Mouse (Mus musculus) intestine, embryonic 15.5 days (tissue): ENCODE results near the gene Ccdc6. TPM values are rescaled to one million over a fixed set of nuclear protein-coding genes. Genes with fewer than 3 reads are reported as not detected.

Source experiments
- ATAC-seq: fragments of 200-750 bp; cut with Nextera tagmentation; 2 replicates; pipeline ENCODE4 v1.8.0; 2017; ENCODE audit warnings: moderate TSS enrichment, moderate library complexity
- H3K27ac ChIP-seq: fragments of 300-500 bp; sonication (generic); 2 replicates; pipeline ENCODE4 v1.5.1; 2015; ENCODE audit warnings: mild to moderate bottlenecking, inconsistent platforms
- H3K27me3 ChIP-seq: fragments of 300-500 bp; sonication (generic); replicated peaks from 2 replicates; pipeline ENCODE4 v1.6.1; 2015; ENCODE audit warnings: inconsistent platforms
- H3K36me3 ChIP-seq: fragments of 300-500 bp; sonication (generic); 2 replicates; pipeline ENCODE4 v1.6.1; 2015; ENCODE audit warnings: inconsistent platforms
- H3K4me1 ChIP-seq: fragments of 300-500 bp; sonication (generic); replicated peaks from 2 replicates; pipeline ENCODE4 v1.6.1; 2015; ENCODE audit warnings: inconsistent platforms
- H3K4me2 ChIP-seq: fragments of 300-500 bp; sonication (generic); replicated peaks from 2 replicates; pipeline ENCODE4 v1.6.1; 2015; ENCODE audit warnings: mild to moderate bottlenecking, inconsistent platforms
- H3K4me3 ChIP-seq: fragments of 300-500 bp; sonication (generic); replicated peaks from 2 replicates; pipeline ENCODE4 v1.5.1; 2015; ENCODE audit warnings: inconsistent platforms
- H3K9ac ChIP-seq: fragments of 300-500 bp; sonication (generic); 2 replicates; pipeline ENCODE4 v1.6.1; 2015; ENCODE audit warnings: inconsistent platforms
- H3K9me3 ChIP-seq: fragments of 300-500 bp; sonication (generic); 2 replicates; pipeline ENCODE4 v1.6.1; 2016; ENCODE audit warnings: inconsistent platforms
- WGBS: fragments of 180-500 bp; shearing (Covaris S2); methylation state at CpG from one replicate; pipeline ENCODE4 v1.1.7; 2015; 5-methylcytosine and 5-hydroxymethylcytosine counted together
- polyA plus RNA-seq: library from polyadenylated mRNA; unstranded; fragments of >200 nt; fragmentation: Nextera tagmentation; extraction: Ambion mirVana; gene quantifications from 2 replicates; pipeline ENCODE4 v1.2.1, GENCODE M21; 2015

Ccdc6 gene
- polyA plus RNA-seq, 1 experiment from 2014 or later = 14.0 TPM

DNA sequence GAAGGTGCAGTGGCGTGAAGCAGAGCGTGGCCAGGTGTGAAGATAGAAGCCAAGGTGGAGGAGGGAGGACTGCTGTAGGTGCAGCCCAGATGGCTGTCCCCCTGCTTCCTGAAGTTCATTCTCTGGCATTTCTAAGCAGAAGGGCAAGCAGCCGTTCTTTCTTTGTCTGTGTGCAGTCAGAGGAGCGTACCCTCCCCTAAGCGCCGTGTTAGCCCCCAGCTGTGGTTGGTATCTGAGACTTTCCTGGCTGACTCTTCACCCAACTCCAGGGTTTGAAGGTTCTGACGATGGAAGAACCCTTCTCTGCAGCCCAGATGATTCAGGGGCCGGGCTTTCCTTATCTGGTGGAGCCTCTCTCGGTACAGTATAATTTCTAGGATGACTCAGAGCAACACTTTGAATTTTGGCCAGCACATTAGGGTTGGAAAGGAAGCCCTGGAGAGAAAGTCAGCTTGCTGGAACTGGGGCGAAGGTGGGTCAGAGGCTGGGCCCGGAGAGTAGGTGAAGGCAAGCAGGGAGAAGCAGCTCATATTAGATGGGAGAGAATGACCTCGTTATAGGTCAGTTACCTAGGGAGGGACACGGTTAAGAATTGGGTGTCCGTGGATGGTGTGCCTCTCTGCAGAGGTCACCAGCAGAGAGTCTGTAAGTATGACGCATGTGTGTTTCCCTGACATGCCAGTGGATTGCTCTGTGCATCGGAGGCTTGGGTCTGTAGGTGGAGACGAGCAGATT is 23.9 kb downstream of the Ccdc6 start:
- H3K27me3 ChIP-seq = no peaks in the 10 kb centered on the region
- H3K9ac ChIP-seq = no peak overlapping the region; the same call in 1 of the 2 replicates
- 58% methylated on average over 17 of the region's 17 CpGs for WGBS
- H3K9me3 ChIP-seq = no peaks in the 10 kb centered on the region
- peaks cover 32% of the 10 kb centered on the region for H3K4me1 ChIP-seq
- peak; percentile 60 for ATAC-seq
- H3K27ac ChIP-seq = peak overlapping the region; percentile 56; the same call in 1 of the 2 replicates
- no peaks in the 10 kb centered on the region for H3K36me3 ChIP-seq
- no peak overlapping the region for H3K4me3 ChIP-seq
- H3K4me2 ChIP-seq = peak overlapping the region; percentile 25; the same call in 1 of the 2 replicates

DNA sequence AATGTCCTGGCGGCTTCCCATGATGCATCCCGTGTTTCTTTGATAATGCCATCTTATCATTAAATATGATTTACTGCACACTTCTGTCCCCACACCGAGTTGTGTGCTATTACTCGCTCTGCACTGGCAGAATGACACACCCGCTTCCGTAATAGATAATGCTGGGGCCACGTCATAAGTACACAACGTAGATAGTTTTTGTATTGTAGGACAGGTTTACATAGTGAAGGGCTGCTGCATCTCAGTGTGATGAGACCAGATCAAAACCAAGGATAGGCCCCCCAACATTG is 24.4 kb downstream of the Ccdc6 start:
- H3K4me1 ChIP-seq = peaks cover 33% of the 10 kb centered on the region
- WGBS = 54% methylated on average over 8 of the region's 8 CpGs
- ATAC-seq = peak; percentile 75

DNA sequence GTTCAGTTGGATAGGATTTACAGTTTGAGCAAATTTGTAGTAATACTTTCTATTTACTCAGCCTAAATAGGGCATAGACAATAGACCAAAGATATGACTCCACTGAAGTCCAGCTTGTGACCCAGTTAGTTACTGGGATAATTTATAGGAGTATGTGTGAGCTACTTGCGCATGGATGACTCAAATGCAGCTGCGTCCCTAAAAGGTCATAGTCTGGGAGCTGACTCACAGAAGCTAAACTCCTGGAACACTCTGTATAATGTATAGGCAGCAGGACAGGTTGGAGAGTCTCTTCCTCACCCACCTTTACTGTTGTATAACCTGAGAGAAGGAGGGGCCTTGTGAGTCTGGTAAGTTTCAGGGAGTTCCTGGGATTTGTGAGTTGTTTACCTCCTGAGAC is 26.5 kb downstream of the Ccdc6 start:
- Histone ChIP-seq H3K4me2 (no peak overlapping the region), H3K36me3 (no peaks in the 10 kb centered on the region), H3K4me3 (no peak overlapping the region), H3K9me3 (no peaks in the 10 kb centered on the region), H3K4me1 (peaks cover 37% of the 10 kb centered on the region), H3K27me3 (no peaks in the 10 kb centered on the region), H3K9ac (no peak overlapping the region), H3K27ac (no peak overlapping the region)
- WGBS = 95% methylated on average over 2 of the region's 2 CpGs
- ATAC-seq = no peak

More for the DNA sequence above, 24.4 kb downstream of the Ccdc6 start:
- Histone ChIP-seq H3K27me3 (no peaks in the 10 kb centered on the region), H3K9me3 (no peaks in the 10 kb centered on the region), H3K36me3 (no peaks in the 10 kb centered on the region), H3K9ac (no peak overlapping the region; the same call in 1 of the 2 replicates), H3K4me2 (peak overlapping the region; percentile 25; the same call in 1 of the 2 replicates), H3K27ac (no peak overlapping the region), H3K4me3 (no peak overlapping the region)

DNA sequence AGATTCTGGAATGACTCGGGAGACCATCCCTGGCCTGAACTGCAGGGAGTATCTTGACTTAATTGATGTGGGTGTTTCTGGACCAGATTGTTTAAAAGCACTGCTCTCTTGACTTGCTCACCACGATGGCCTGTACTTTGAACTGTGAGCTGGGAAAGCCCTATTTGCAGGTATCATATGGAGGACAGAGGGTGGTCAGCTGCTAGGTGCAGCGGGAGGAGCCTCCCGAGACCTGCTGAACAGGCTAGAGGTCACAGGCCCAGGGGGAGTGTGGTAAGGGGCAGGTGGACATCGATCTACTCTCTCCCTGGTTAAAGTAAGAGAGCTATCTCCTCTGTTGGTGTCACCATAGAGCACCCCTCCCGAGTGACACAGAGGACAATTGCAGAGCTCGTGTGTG is 28.6 kb downstream of the Ccdc6 start:
- 52% methylated on average over 7 of the region's 7 CpGs for WGBS
- Histone ChIP-seq H3K9me3 (no peaks in the 10 kb centered on the region), H3K27ac (peak overlapping the region; percentile 29; the same call in 1 of the 2 replicates), H3K4me1 (peaks cover 23% of the 10 kb centered on the region), H3K4me2 (no peak overlapping the region), H3K4me3 (no peak overlapping the region), H3K9ac (no peak overlapping the region), H3K36me3 (no peaks in the 10 kb centered on the region), H3K27me3 (no peaks in the 10 kb centered on the region)
- ATAC-seq = peak; percentile 58

DNA sequence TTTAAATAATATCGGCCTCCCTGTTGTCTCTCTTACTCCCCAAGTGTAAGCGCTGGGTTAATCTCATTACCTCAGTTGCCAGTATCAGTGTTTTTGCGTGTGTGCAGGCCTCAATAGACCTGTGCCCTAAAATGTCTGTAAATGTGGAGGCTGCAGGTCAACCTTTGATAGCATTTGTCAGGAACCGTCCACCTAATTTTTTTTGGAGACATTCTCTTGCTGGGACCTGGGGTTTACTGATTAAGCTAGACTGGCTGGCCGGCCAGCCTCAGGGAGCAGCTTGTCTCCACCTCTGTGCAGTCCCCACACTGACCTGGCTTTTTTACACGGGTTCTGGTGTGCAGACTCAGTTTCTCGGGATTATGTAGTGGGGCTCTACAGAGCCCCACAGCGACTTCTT is 30.4 kb downstream of the Ccdc6 start:
- Histone ChIP-seq H3K4me1 (peaks cover 20% of the 10 kb centered on the region), H3K27me3 (no peaks in the 10 kb centered on the region), H3K9me3 (no peaks in the 10 kb centered on the region), H3K27ac (no peak overlapping the region), H3K4me3 (no peak overlapping the region), H3K4me2 (no peak overlapping the region), H3K9ac (no peak overlapping the region), H3K36me3 (no peaks in the 10 kb centered on the region)
- ATAC-seq = no peak; the same call in 1 of the 2 replicates
- WGBS = 69% methylated on average over 8 of the region's 8 CpGs

DNA sequence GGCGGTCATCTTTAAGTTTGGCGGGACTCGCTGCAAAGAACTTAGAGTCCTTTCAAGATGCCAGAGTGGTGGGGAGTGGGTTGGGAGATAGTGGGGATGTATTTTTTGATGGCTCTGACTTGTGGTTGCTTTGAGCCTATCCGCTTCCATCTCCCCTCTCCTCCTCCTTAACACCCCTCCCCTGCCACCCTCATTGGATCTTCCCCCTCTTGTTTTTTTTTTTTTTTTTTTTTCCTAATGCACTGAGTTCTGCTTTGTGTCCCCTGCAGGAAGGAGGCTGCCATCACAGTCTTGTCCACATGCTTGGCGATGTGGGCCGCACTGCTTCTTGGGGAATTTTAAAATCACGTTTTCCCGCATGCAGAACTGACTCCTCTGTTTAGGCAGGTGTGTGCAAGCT is 31.5 kb downstream of the Ccdc6 start:
- H3K9me3 ChIP-seq = no peaks in the 10 kb centered on the region
- H3K36me3 ChIP-seq = no peaks in the 10 kb centered on the region
- no peaks in the 10 kb centered on the region for H3K27me3 ChIP-seq
- no peak overlapping the region for H3K4me2 ChIP-seq
- no peak for ATAC-seq
- H3K9ac ChIP-seq = no peak overlapping the region
- no peak overlapping the region for H3K4me3 ChIP-seq
- 96% methylated on average over 8 of the region's 8 CpGs for WGBS
- H3K27ac ChIP-seq = no peak overlapping the region
- H3K4me1 ChIP-seq = peaks cover 30% of the 10 kb centered on the region

DNA sequence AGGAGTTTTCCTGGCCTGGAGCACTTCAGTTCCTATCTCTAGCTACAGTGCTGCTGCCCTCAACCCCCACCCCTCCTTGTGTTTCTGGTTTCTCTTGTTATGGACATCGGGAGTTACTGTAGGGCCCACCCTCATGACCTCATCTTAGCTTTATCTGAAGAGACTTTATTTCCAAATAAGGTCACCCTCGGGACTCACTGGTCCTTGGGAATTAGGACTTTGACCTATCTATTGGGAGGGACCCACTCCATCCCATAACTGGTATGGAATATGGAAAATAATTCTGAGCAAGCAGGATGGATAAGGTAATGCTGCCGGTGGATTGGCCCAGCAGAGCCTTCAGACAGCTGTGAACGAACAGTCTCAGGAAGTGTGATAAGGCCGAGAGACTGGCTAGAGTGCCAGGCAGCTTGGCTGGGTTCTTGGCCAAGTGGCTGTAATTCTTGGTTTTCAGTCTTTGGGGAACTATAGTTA is 35.2 kb downstream of the Ccdc6 start:
- WGBS = 34% methylated on average over 5 of the region's 5 CpGs
- ATAC-seq = peak; percentile 74
- Histone ChIP-seq H3K36me3 (no peaks in the 10 kb centered on the region), H3K27me3 (no peaks in the 10 kb centered on the region), H3K27ac (peak overlapping the region; percentile 38), H3K4me1 (peaks cover 23% of the 10 kb centered on the region), H3K4me3 (no peak overlapping the region), H3K4me2 (no peak overlapping the region), H3K9ac (no peak overlapping the region), H3K9me3 (no peaks in the 10 kb centered on the region)

DNA sequence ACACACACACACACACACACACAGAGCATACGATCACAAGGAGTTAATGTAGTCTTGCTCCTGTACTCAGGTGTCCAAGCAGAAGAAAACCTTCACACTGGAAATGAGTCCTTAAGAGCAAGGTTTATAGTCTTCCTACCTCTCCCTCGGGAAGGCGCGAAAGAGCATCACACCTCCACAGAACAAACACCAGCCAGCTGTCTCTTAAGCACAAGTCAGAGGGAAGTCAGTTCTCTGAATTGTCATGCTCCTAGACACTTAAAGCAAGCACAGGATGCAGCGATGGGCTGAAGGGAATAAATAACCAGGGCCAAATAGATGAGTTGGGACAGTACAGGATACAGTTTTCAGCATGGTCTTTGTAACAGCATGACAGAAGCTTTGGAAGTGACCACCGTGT is 35.8 kb downstream of the Ccdc6 start:
- H3K27me3 ChIP-seq = no peaks in the 10 kb centered on the region
- H3K4me1 ChIP-seq = peaks cover 18% of the 10 kb centered on the region
- WGBS = 41% methylated on average over 6 of the region's 6 CpGs
- no peak overlapping the region for H3K4me3 ChIP-seq
- no peak overlapping the region for H3K27ac ChIP-seq
- ATAC-seq = peak; percentile 24; the same call in 1 of the 2 replicates
- no peak overlapping the region for H3K9ac ChIP-seq
- no peak overlapping the region for H3K4me2 ChIP-seq
- no peaks in the 10 kb centered on the region for H3K36me3 ChIP-seq
- H3K9me3 ChIP-seq = no peaks in the 10 kb centered on the region

DNA sequence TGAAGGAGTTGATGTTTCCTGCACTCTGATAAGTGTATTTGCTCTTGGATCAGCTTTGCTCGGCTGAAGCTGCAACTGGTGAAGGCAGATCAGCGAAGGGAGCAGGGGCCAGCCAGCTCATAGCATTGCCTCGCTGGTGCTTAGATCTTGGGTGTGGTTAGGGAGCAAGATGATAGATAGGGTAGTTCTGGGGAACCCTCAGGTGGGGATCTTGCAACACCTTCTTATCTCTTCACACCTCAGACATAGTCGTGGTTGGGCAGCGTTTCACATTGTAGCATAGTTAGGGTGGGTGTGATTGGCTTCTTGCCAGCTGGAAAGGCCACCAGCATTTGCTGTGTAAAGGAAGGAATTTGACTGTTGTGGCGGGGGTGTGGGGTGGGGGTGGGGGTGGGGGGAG is 36.3 kb downstream of the Ccdc6 start:
- peaks cover 21% of the 10 kb centered on the region for H3K4me1 ChIP-seq
- no peaks in the 10 kb centered on the region for H3K27me3 ChIP-seq
- no peak overlapping the region for H3K4me3 ChIP-seq
- no peak overlapping the region for H3K9ac ChIP-seq
- H3K4me2 ChIP-seq = no peak overlapping the region
- WGBS = 14% methylated on average over 6 of the region's 6 CpGs
- no peaks in the 10 kb centered on the region for H3K9me3 ChIP-seq
- peak; percentile 75 for ATAC-seq
- no peaks in the 10 kb centered on the region for H3K36me3 ChIP-seq
- no peak overlapping the region for H3K27ac ChIP-seq

DNA sequence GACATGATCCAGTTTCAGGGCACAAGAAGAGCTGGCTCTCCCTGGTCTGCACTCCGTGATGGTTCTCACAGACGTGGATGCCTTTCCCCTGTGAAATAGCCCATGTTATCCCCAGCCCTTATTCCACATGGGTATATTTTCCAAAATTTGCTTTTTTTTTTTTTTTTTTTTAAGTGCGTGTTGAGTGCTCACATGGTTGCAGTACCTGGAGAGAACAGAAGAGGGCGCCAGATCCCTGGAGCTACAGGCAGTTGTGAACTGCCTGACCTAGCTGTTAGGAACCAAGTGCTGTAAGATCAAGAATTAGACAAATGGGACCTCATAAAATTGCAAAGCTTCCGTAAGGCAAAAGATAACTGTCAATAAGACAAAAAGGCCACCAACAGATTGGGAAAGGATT is 38.8 kb downstream of the Ccdc6 start:
- Histone ChIP-seq H3K4me3 (no peak overlapping the region), H3K9me3 (no peaks in the 10 kb centered on the region), H3K27ac (no peak overlapping the region), H3K4me2 (no peak overlapping the region), H3K4me1 (peaks cover 23% of the 10 kb centered on the region), H3K9ac (no peak overlapping the region), H3K36me3 (no peaks in the 10 kb centered on the region), H3K27me3 (no peaks in the 10 kb centered on the region)
- ATAC-seq = no peak
- WGBS = 87% methylated on average over 5 of the region's 5 CpGs

DNA sequence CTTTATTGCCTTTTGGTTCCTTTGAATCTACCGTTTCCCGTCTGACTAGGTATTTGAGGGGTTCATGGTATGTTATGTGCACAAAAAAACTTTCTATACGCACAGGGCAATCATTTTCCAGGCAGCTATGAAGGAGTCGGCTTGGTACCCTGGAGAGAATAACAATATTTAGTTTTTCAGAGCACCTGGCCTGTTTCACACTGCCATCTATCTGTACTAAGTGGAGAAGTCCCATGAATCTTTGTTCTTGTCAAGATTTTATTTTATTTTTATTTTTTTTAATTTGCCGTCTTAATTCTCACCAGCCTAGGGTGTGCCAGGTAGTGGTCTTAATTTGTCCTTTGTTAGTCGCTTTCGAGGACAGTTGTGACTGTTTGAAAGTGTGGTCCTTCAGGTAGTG is 40.7 kb downstream of the Ccdc6 start:
- Histone ChIP-seq H3K4me2 (no peak overlapping the region), H3K36me3 (peaks cover 1% of the 10 kb centered on the region; the same call in 1 of the 2 replicates), H3K9me3 (no peaks in the 10 kb centered on the region), H3K4me3 (no peak overlapping the region), H3K27ac (no peak overlapping the region), H3K9ac (no peak overlapping the region), H3K27me3 (no peaks in the 10 kb centered on the region), H3K4me1 (peaks cover 15% of the 10 kb centered on the region)
- no peak for ATAC-seq
- WGBS = 77% methylated on average over 7 of the region's 7 CpGs

DNA sequence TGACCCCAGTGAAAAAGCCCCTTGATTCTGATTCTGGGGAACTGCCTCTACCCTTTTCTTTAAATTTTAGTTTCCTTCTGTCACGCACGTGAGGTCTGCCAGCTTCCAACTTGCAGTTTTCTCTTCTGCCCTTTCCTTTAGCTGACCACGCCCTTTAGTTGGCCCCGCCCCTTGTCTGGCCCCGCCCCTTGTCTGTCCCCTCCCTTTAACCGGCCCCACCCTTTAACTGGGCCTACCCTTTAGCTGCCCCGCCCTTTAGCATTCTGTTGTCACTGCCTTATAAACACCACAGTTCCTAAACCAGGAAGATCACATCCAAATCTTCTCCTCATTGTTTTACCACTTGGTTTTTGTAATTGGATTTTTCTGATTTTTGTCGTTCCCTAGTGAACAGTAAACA is 41.2 kb downstream of the Ccdc6 start:
- H3K36me3 ChIP-seq = peaks cover 6% of the 10 kb centered on the region; the same call in 1 of the 2 replicates
- H3K27ac ChIP-seq = no peak overlapping the region
- no peak overlapping the region for H3K4me3 ChIP-seq
- no peak overlapping the region for H3K9ac ChIP-seq
- peaks cover 10% of the 10 kb centered on the region for H3K4me1 ChIP-seq
- no peak overlapping the region for H3K4me2 ChIP-seq
- ATAC-seq = no peak; the same call in 1 of the 2 replicates
- WGBS = 58% methylated on average over 8 of the region's 8 CpGs
- no peaks in the 10 kb centered on the region for H3K27me3 ChIP-seq
- no peaks in the 10 kb centered on the region for H3K9me3 ChIP-seq

DNA sequence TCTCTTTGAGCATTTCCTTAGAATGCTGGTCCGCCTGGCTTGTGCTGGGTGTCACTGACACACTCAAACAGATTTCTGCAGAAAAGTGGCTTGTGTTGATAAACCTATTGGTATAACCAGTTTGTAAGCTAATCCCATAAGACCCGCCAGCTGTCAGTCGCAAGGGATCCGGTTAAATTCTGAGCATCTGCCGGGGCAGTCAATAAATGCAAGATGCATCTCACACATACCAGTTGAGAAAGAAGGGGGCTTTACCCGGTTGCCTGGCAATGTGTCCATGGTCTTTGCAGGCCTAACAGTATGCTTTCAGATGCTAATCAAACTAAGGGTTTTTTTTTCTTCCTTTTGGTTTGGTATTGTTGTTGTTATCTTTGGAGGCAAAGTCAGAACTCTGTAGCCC is 42.4 kb downstream of the Ccdc6 start:
- H3K9me3 ChIP-seq = no peaks in the 10 kb centered on the region
- no peak overlapping the region for H3K27ac ChIP-seq
- H3K9ac ChIP-seq = no peak overlapping the region
- no peaks in the 10 kb centered on the region for H3K27me3 ChIP-seq
- H3K36me3 ChIP-seq = peaks cover 7% of the 10 kb centered on the region; the same call in 1 of the 2 replicates
- H3K4me2 ChIP-seq = no peak overlapping the region
- 0 out of 2 replicates have a peak, but pooled peaks cover 5% of the 10 kb centered on the region for H3K4me1 ChIP-seq
- no peak for ATAC-seq
- H3K4me3 ChIP-seq = no peak overlapping the region
- WGBS = 81% methylated on average over 6 of the region's 6 CpGs
